ENCODE assay signal across 11 mouse cellular contexts in genomic region chr4:58994762-58995161, GRCm38 (mm10). TPM values are rescaled to one million over a fixed set of nuclear protein-coding genes. Genes with fewer than 3 reads are reported as not detected.
A peak's percentile ranks its signal among the peaks of the same experiment; 100 is the strongest.
DNase-seq lines count a peak whose midpoint lies in the region; ATAC-seq lines count a peak whose summit lies in the region.
"Had no signal": no experiment of that assay in that cellular context is flagged by ENCODE, and none has a peak within 500 bp of the region (broad histone marks: within the 10 kb centered on the region; RNA-seq: fewer than 3 reads in every experiment).

Gene Dnajc25, plus strand, starts transcription at chr4:58995062.

- H3K4me2 ChIP-seq in kidney, embryonic 16.5 days (replicated peaks; ENCODE audit: low read depth, low read length), result 0 out of 2 replicates have a peak within 1 kb of the TSS, but pooled peaks have one; percentile 14
- H3K4me2 ChIP-seq in forebrain, embryonic 14.5 days (ENCODE audit: low read length), result no peak within 1 kb of the TSS
- H3K4me2 ChIP-seq: midbrain, embryonic 12.5 days had no signal

- no peaks in the 10 kb centered on the region for H3K27me3 ChIP-seq in kidney, embryonic 16.5 days (ENCODE audit: insufficient read depth, low read length)
- no peaks in the 10 kb centered on the region for H3K27me3 ChIP-seq in forebrain, embryonic 14.5 days (replicated peaks; ENCODE audit: control insufficient read depth, insufficient read depth, low read length)
- H3K27me3 ChIP-seq: midbrain, embryonic 12.5 days had no signal

- no peak within 1 kb of the TSS for H3K4me3 ChIP-seq in kidney, embryonic 16.5 days (ENCODE audit: low read length)
- no peak within 1 kb of the TSS for H3K4me3 ChIP-seq in forebrain, embryonic 14.5 days (ENCODE audit: low read depth, low read length)
- H3K4me3 ChIP-seq: left cerebral cortex, adult 2 months; midbrain, embryonic 12.5 days had no signal

- WGBS in kidney, embryonic 16.5 days, result 72% methylated on average over 4 of the region's 4 CpGs
- WGBS in forebrain, embryonic 14.5 days, result 94% methylated on average over 4 of the region's 4 CpGs

- 0 out of 2 replicates have a peak, but pooled peaks cover 8% of the 10 kb centered on the region for H3K4me1 ChIP-seq in kidney, embryonic 16.5 days (ENCODE audit: insufficient read depth, low read length)
- no peaks in the 10 kb centered on the region for H3K4me1 ChIP-seq in forebrain, embryonic 14.5 days (ENCODE audit: control insufficient read depth, insufficient read depth, low read length)
- H3K4me1 ChIP-seq: midbrain, embryonic 12.5 days had no signal

- no peaks in the 10 kb centered on the region for H3K36me3 ChIP-seq in kidney, embryonic 16.5 days (ENCODE audit: insufficient read depth, low read length)
- H3K36me3 ChIP-seq in forebrain, embryonic 14.5 days (ENCODE audit: control insufficient read depth, insufficient read depth, low read length), result no peaks in the 10 kb centered on the region
- H3K36me3 ChIP-seq: midbrain, embryonic 12.5 days had no signal

- DNase-seq in kidney, adult 9 months, result no peak
- DNase-seq in adrenal gland, postnatal 10 days, result no peak
- no peak for DNase-seq in heart, adult 8-10 months (ENCODE audit: low spot score)
- no peak for DNase-seq in forebrain, embryonic 14.5 days (ENCODE audit: low spot score)
- no peak for DNase-seq in frontal cortex, postnatal 25 days (ENCODE audit: low spot score in 2 of 2)
- DNase-seq in kidney, postnatal 10 days, result no peak

- H3K9me3 ChIP-seq in kidney, embryonic 16.5 days (ENCODE audit: low read length), result no peaks in the 10 kb centered on the region
- H3K9me3 ChIP-seq in forebrain, embryonic 14.5 days (replicated peaks; ENCODE audit: control insufficient read depth, low read length), result no peaks in the 10 kb centered on the region
- H3K9me3 ChIP-seq: midbrain, embryonic 12.5 days had no signal

- H3K9ac ChIP-seq in kidney, embryonic 16.5 days (replicated peaks; ENCODE audit: low read length), result no peak within 1 kb of the TSS
- H3K9ac ChIP-seq in forebrain, embryonic 14.5 days (ENCODE audit: low read length), result no peak within 1 kb of the TSS
- H3K9ac ChIP-seq: midbrain, embryonic 12.5 days had no signal

- no peak for ATAC-seq in kidney, embryonic 16.5 days (ENCODE audit: low FRiP score, low TSS enrichment)
- no peak for ATAC-seq in megakaryocyte, adult 5-6 weeks (ENCODE audit: poor library complexity, severe bottlenecking)
- ATAC-seq in forebrain, embryonic 14.5 days, result no peak
- ATAC-seq: CD4-positive, CD25-positive, alpha-beta regulatory T cell, adult 4 months had no signal

- no peak within 1 kb of the TSS for H3K27ac ChIP-seq in kidney, embryonic 16.5 days (ENCODE audit: low read length)
- H3K27ac ChIP-seq in forebrain, embryonic 14.5 days (ENCODE audit: low read depth, low read length), result no peak within 1 kb of the TSS
- H3K27ac ChIP-seq: left cerebral cortex, adult 2 months; midbrain, embryonic 12.5 days had no signal

RNA-seq across cellular contexts. Expression of gene Dnajc25, which starts in this region (rescaled TPM):
- 8.3 and 12.1 TPM in 2 replicates for polyA plus RNA-seq in kidney, embryonic 16.5 days (2015; fragmentation: Nextera tagmentation; extraction: Ambion mirVana)
- 10 to 100 TPM; 19.1 to 19.4 TPM for total RNA-seq in adrenal gland, postnatal 10 days (2021)
- total RNA-seq in heart, adult 8-10 months (2022), result 10 to 100 TPM; 18.8 to 22.3 (median 22.0) TPM
- total RNA-seq in megakaryocyte, adult 5-6 weeks (2015), result 11.2 and 11.8 TPM in 2 replicates
- total RNA-seq in megakaryocyte, adult 5-6 weeks (2017), result 13.0 and 14.6 TPM in 2 replicates
- 4.9 and 6.5 TPM in 2 replicates for polyA plus RNA-seq in forebrain, embryonic 14.5 days (2014; fragmentation: Nextera tagmentation; extraction: Ambion mirVana)
